Mouse (Mus musculus) granulocyte monocyte progenitor cell, adult 5-6 weeks (primary cell): ENCODE measurements at regions not wholly inside any gene's neighbourhood (a gene's known extent, or its start where the extent isn't known, plus 50 kb on each side); places are given as distances from the start of the nearest gene placed in this dataset.
A peak's percentile ranks its signal among the peaks of the same experiment; 100 is the strongest.

ENCODE experiments used
- ATAC-seq: replicated peaks from 2 replicates; pipeline ENCODE4 v1.8.0; 2016; ENCODE audit warnings: mild to moderate bottlenecking, moderate TSS enrichment, inconsistent platforms; ENCODE audit not compliant: poor library complexity, severe bottlenecking

- ATAC-seq, result peak; percentile 63
These were observed 302.5 kb upstream of the Hs6st1 start for GRCm38 (mm10) chr1:35765692-35766091.

- ATAC-seq, result no peak
These were observed 301.9 kb upstream of the Hs6st1 start for GRCm38 (mm10) chr1:35766271-35766670.

GRCm38 (mm10) chr1:35772567-35772966 lies 295.6 kb upstream of the Hs6st1 start:
- ATAC-seq, result no peak

GRCm38 (mm10) chr1:35774566-35774965 lies 293.6 kb upstream of the Hs6st1 start:
- ATAC-seq, result no peak

- ATAC-seq, result no peak
These were observed 285.5 kb upstream of the Hs6st1 start for GRCm38 (mm10) chr1:35782668-35783067.

GRCm38 (mm10) chr1:35783427-35783826 lies 284.8 kb upstream of the Hs6st1 start:
- ATAC-seq, result no peak

GRCm38 (mm10) chr1:35786241-35786640 lies 282.0 kb upstream of the Hs6st1 start:
- ATAC-seq, result no peak

- no peak for ATAC-seq
These were observed 281.5 kb upstream of the Hs6st1 start for GRCm38 (mm10) chr1:35786668-35787213.

- no peak for ATAC-seq
These were observed 271.1 kb upstream of the Hs6st1 start for GRCm38 (mm10) chr1:35797064-35797463.

GRCm38 (mm10) chr1:35797526-35797925 lies 270.7 kb upstream of the Hs6st1 start:
- no peak for ATAC-seq

- ATAC-seq, result no peak
These were observed 262.7 kb upstream of the Hs6st1 start for GRCm38 (mm10) chr1:35805546-35805945.

- no peak for ATAC-seq
These were observed 261.9 kb upstream of the Hs6st1 start for GRCm38 (mm10) chr1:35806329-35806728.

GRCm38 (mm10) chr1:35806731-35807130 lies 261.5 kb upstream of the Hs6st1 start:
- no peak for ATAC-seq

GRCm38 (mm10) chr1:35808894-35809293 lies 259.3 kb upstream of the Hs6st1 start:
- ATAC-seq, result no peak

GRCm38 (mm10) chr1:35809341-35809740 lies 258.9 kb upstream of the Hs6st1 start:
- no peak for ATAC-seq

GRCm38 (mm10) chr1:35810571-35811342 lies 257.4 kb upstream of the Hs6st1 start:
- peak; percentile 75 for ATAC-seq

GRCm38 (mm10) chr1:35811380-35811779 lies 256.8 kb upstream of the Hs6st1 start:
- no peak for ATAC-seq

GRCm38 (mm10) chr1:35811795-35812194 lies 256.4 kb upstream of the Hs6st1 start:
- ATAC-seq, result no peak

GRCm38 (mm10) chr1:35813625-35814024 lies 254.6 kb upstream of the Hs6st1 start:
- ATAC-seq, result peak; percentile 82

GRCm38 (mm10) chr1:35814207-35814606 lies 254.0 kb upstream of the Hs6st1 start:
- ATAC-seq, result no peak

- ATAC-seq, result no peak
These were observed 253.4 kb upstream of the Hs6st1 start for GRCm38 (mm10) chr1:35814751-35815150.

- no peak for ATAC-seq
These were observed 246.4 kb upstream of the Hs6st1 start for GRCm38 (mm10) chr1:35821791-35822190.
